Mouse (Mus musculus) embryonic facial prominence, embryonic 14.5 days (tissue): Measurements from ENCODE around the gene Ccl17. TPM values are rescaled to one million over a fixed set of nuclear protein-coding genes. Genes with fewer than 3 reads are reported as not detected.

Source experiments
- ATAC-seq: fragments of 200-750 bp; cut with Nextera tagmentation; 2 replicates; pipeline ENCODE4 v1.8.0; 2017; ENCODE audit warnings: low read depth, moderate number of reproducible peaks, moderate TSS enrichment
- DNase-seq: peaks from one replicate; pipeline ENCODE4 v3.0.0-alpha.2; 2015; ENCODE audit warnings: low spot score
- H3K27ac ChIP-seq: fragments of 300-500 bp; sonication (generic); replicated peaks from 2 replicates; pipeline ENCODE4 v1.5.1; 2014; ENCODE audit warnings: low read depth, mild to moderate bottlenecking, low read length, moderate library complexity
- H3K27me3 ChIP-seq: fragments of 300-500 bp; sonication (generic); replicated peaks from 2 replicates; pipeline ENCODE4 v1.6.1; 2014; ENCODE audit warnings: low read length; ENCODE audit not compliant: control insufficient read depth, insufficient read depth
- H3K36me3 ChIP-seq: fragments of 300-500 bp; sonication (generic); 2 replicates; pipeline ENCODE4 v1.6.1; 2014; ENCODE audit warnings: low read length, mixed read lengths; ENCODE audit not compliant: control insufficient read depth, insufficient read depth
- H3K4me1 ChIP-seq: fragments of 300-500 bp; sonication (generic); 2 replicates; pipeline ENCODE4 v1.6.1; 2014; ENCODE audit warnings: antibody characterized with exemption, low read length; ENCODE audit not compliant: control insufficient read depth, insufficient read depth
- H3K4me2 ChIP-seq: fragments of 300-500 bp; sonication (generic); 2 replicates; pipeline ENCODE4 v1.6.1; 2014; ENCODE audit warnings: low read depth, mild to moderate bottlenecking, low read length, moderate library complexity, mixed read lengths
- H3K4me3 ChIP-seq: fragments of 300-500 bp; sonication (generic); 2 replicates; pipeline ENCODE4 v1.5.1; 2014; ENCODE audit warnings: low read depth, mild to moderate bottlenecking, low read length
- H3K9ac ChIP-seq: fragments of 300-500 bp; sonication (generic); 2 replicates; pipeline ENCODE4 v1.6.1; 2014; ENCODE audit warnings: low read depth, mild to moderate bottlenecking, low read length, moderate library complexity, mixed read lengths
- H3K9me3 ChIP-seq: fragments of 300-500 bp; sonication (generic); 2 replicates; pipeline ENCODE4 v1.6.1; 2016; ENCODE audit warnings: low read length; ENCODE audit not compliant: control insufficient read depth
- WGBS: fragments of 180-500 bp; shearing (Covaris S2); extraction: QIAGEN DNeasy Blood & Tissue Kit; methylation state at CpG from one replicate; pipeline ENCODE4 v1.1.7; 2014; 5-methylcytosine and 5-hydroxymethylcytosine counted together
- polyA plus RNA-seq: library from polyadenylated mRNA; unstranded; fragments of >200 nt; fragmentation: Nextera tagmentation; extraction: Ambion mirVana; gene quantifications from 2 replicates; pipeline ENCODE4 v1.2.1, GENCODE M21; 2014

Ccl17 gene
- polyA plus RNA-seq, 1 experiment from 2014 or later = 0.63 TPM

GRCm38 (mm10) chr8:94785247-94785985 is 24.8 kb upstream of the Ccl17 start:
- no peaks in the 10 kb centered on the region for H3K36me3 ChIP-seq
- 52% methylated on average over 12 of the region's 12 CpGs for WGBS
- no peaks in the 10 kb centered on the region for H3K27me3 ChIP-seq
- no peak for ATAC-seq
- 0 out of 2 replicates have a peak, but pooled peaks cover 12% of the 10 kb centered on the region for H3K4me1 ChIP-seq
- H3K9me3 ChIP-seq = no peaks in the 10 kb centered on the region
- no peak overlapping the region for H3K27ac ChIP-seq
- no peak overlapping the region for H3K9ac ChIP-seq
- no peak for DNase-seq
- no peak overlapping the region for H3K4me2 ChIP-seq
- no peak overlapping the region for H3K4me3 ChIP-seq

DNA sequence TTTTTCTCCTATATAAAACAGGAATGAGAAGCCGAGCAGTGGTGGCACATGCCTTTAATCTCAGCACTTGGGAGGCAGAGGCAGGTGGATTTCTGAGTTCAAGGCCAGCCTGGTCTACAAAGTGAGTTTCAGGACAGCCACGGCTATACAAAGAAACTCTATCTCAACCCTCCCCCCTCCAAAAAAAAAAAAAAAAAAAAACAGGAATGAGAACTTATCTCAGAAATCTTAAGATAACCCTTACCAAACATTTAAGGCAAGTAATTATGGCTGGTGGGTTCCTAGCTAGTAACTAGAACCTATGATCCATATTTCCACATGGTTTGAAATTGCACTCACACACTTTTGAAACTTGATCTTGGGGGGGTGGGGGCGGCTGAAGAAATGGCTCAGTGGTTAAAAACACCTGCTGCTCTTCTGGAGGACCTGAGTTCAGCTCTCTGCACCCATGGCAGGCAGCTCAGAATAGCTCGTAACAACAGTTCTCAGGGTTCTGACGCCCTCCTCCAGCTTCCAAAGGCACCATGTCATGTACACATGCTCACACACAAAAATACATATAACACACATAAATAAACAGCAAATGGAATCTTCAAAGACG is 24.2 kb upstream of the Ccl17 start:
- Histone ChIP-seq H3K9ac (no peak overlapping the region), H3K36me3 (no peaks in the 10 kb centered on the region), H3K4me3 (no peak overlapping the region), H3K4me2 (no peak overlapping the region), H3K27ac (no peak overlapping the region), H3K9me3 (no peaks in the 10 kb centered on the region), H3K27me3 (no peaks in the 10 kb centered on the region), H3K4me1 (0 out of 2 replicates have a peak, but pooled peaks cover 12% of the 10 kb centered on the region)
- ATAC-seq (no peak), DNase-seq (no peak)
- 66% methylated on average over 6 of the region's 6 CpGs for WGBS

- no peak overlapping the region for H3K4me2 ChIP-seq
These were observed 22.4 kb upstream of the Ccl17 start for GRCm38 (mm10) chr8:94787524-94788501.

DNA sequence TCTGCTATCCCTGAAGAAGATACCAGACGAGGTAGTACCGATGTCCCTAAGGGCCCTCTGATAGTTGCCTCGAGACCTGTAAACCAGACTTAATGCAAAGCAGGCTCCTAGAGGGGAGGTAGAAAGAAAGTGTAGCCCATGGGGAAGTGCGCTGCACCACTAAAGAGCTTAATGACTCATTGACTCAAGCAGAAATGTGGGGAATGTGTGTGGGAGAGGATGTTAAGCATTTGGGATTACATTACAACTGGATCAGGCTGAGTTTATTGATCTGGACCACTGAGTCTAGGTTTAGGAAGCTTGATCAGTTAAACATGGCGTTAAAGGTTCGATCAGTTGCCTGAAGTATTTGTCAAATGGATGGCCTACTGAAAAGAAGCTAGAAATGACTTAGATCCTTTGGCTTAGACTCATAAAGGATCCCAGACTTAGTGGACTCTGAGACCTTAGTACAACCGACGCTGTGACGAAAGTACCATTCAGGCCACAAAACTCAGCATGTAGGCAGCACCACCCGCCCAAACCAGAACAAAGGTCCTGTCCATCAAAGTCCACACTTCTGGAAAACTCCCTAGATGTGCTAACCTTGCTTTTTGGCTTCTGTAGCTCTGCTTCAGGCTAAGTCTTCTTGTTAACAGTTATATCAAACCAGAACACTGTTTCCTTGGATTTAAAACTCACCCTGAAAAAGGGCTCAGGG is 20.8 kb upstream of the Ccl17 start:
- Histone ChIP-seq H3K4me3 (no peak overlapping the region), H3K9me3 (no peaks in the 10 kb centered on the region), H3K36me3 (no peaks in the 10 kb centered on the region), H3K4me2 (no peak overlapping the region), H3K9ac (no peak overlapping the region), H3K27ac (no peak overlapping the region), H3K4me1 (0 out of 2 replicates have a peak, but pooled peaks cover 5% of the 10 kb centered on the region), H3K27me3 (no peaks in the 10 kb centered on the region)
- ATAC-seq (no peak), DNase-seq (no peak)
- 66% methylated on average over 10 of the region's 10 CpGs for WGBS

More at GRCm38 (mm10) chr8:94787524-94788501, 22.4 kb upstream of the Ccl17 start:
- no peaks in the 10 kb centered on the region for H3K9me3 ChIP-seq
- DNase-seq = no peak
- WGBS = 51% methylated on average over 15 of the region's 15 CpGs
- no peaks in the 10 kb centered on the region for H3K36me3 ChIP-seq
- H3K4me1 ChIP-seq = 0 out of 2 replicates have a peak, but pooled peaks cover 5% of the 10 kb centered on the region
- H3K4me3 ChIP-seq = no peak overlapping the region
- no peaks in the 10 kb centered on the region for H3K27me3 ChIP-seq
- H3K27ac ChIP-seq = no peak overlapping the region; the same call in 1 of the 2 replicates
- H3K9ac ChIP-seq = no peak overlapping the region
- ATAC-seq = peak; percentile 41; the same call in 1 of the 2 replicates

DNA sequence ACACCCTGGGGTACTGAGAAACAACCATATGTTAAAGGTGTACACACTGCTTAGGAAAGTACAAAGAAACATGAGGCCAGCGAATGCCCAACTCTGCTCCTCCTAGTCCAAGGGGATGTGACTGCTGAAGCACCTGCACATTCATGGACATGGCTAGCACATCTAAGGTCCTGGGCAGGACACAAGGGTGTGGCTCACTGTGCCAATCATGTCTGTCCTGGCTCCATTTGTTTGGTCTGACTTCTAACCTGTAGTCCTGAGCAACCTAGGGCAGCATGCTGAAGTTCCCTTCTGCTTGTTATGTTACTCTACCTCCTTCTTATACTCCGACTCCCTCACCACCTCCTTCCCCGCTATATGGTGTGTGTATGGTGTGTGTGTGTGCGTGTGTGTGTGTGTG is 15.9 kb upstream of the Ccl17 start:
- Histone ChIP-seq H3K4me2 (no peak overlapping the region), H3K4me1 (no peaks in the 10 kb centered on the region), H3K9ac (no peak overlapping the region), H3K27ac (no peak overlapping the region), H3K4me3 (no peak overlapping the region), H3K9me3 (no peaks in the 10 kb centered on the region), H3K27me3 (no peaks in the 10 kb centered on the region), H3K36me3 (no peaks in the 10 kb centered on the region)
- no peak for DNase-seq
- 86% methylated on average over 4 of the region's 4 CpGs for WGBS
- no peak for ATAC-seq

- 100% methylated on average over 2 of the region's 2 CpGs for WGBS
- no peak for ATAC-seq
- DNase-seq = no peak
- Histone ChIP-seq H3K27ac (no peak overlapping the region), H3K9me3 (no peaks in the 10 kb centered on the region), H3K4me2 (no peak overlapping the region), H3K9ac (no peak overlapping the region), H3K36me3 (no peaks in the 10 kb centered on the region), H3K4me3 (no peak overlapping the region), H3K27me3 (no peaks in the 10 kb centered on the region), H3K4me1 (no peaks in the 10 kb centered on the region)
These were observed 15.5 kb upstream of the Ccl17 start for GRCm38 (mm10) chr8:94794782-94795181.

GRCm38 (mm10) chr8:94800278-94800968 is 9.8 kb upstream of the Ccl17 start:
- Histone ChIP-seq H3K27me3 (no peaks in the 10 kb centered on the region), H3K36me3 (no peaks in the 10 kb centered on the region), H3K27ac (no peak overlapping the region), H3K9ac (no peak overlapping the region), H3K4me2 (no peak overlapping the region), H3K4me1 (no peaks in the 10 kb centered on the region), H3K9me3 (no peaks in the 10 kb centered on the region), H3K4me3 (no peak overlapping the region)
- peak; percentile 53 for DNase-seq
- WGBS = 56% methylated on average over 7 of the region's 7 CpGs
- ATAC-seq = no peak
